In genomic region chr13:119741390-119742237, GRCm38 (mm10) we compare ENCODE assay signal across 8 mouse cellular contexts. TPM values are rescaled to one million over a fixed set of nuclear protein-coding genes. Genes with fewer than 3 reads are reported as not detected.
DNase-seq lines count a peak whose midpoint lies in the region; ATAC-seq and TF ChIP-seq lines count a peak whose summit lies in the region.

No protein-coding gene starts in this region.

- peaks cover 57% of the 10 kb centered on the region for H3K4me1 ChIP-seq in megakaryocyte, embryonic 14.5 days
- H3K4me1 ChIP-seq in liver, embryonic 13.5 days (replicated peaks), result peaks cover 7% of the 10 kb centered on the region
- H3K4me1 ChIP-seq in stomach, postnatal 0 days (replicated peaks; ENCODE audit: control insufficient read depth, insufficient read depth), result no peaks in the 10 kb centered on the region

- no peak overlapping the region for H3K27ac ChIP-seq in liver, embryonic 13.5 days
- H3K27ac ChIP-seq in stomach, postnatal 0 days (replicated peaks), result no peak overlapping the region

- H3K9ac ChIP-seq in liver, embryonic 13.5 days, result peak overlapping the region; percentile 43; the same call in 1 of the 2 replicates
- 0 out of 2 replicates have a peak overlapping the region, but pooled peaks have one; percentile 31 for H3K9ac ChIP-seq in stomach, postnatal 0 days (ENCODE audit: low read length)

- H3K4me2 ChIP-seq in liver, embryonic 13.5 days, result peak overlapping the region; percentile 54
- H3K4me2 ChIP-seq in stomach, postnatal 0 days (replicated peaks; ENCODE audit: low read depth), result peak overlapping the region; percentile 46

- no peak for ATAC-seq in megakaryocyte, adult 5-6 weeks (ENCODE audit: poor library complexity, severe bottlenecking)
- ATAC-seq in liver, embryonic 13.5 days (ENCODE audit: low read depth), result no peak
- ATAC-seq in stomach, postnatal 0 days (ENCODE audit: low FRiP score, low TSS enrichment), result no peak
- no peak for ATAC-seq in CD4-positive, CD25-positive, alpha-beta regulatory T cell, adult 4 months

- no peaks in the 10 kb centered on the region for H3K36me3 ChIP-seq in megakaryocyte, embryonic 14.5 days (replicated peaks; ENCODE audit: low read length)
- H3K36me3 ChIP-seq in liver, embryonic 13.5 days, result no peaks in the 10 kb centered on the region
- H3K36me3 ChIP-seq in stomach, postnatal 0 days (ENCODE audit: control insufficient read depth, insufficient read depth, low read length), result no peaks in the 10 kb centered on the region

- peak overlapping the region; percentile 73 for H3K4me3 ChIP-seq in megakaryocyte, embryonic 14.5 days (replicated peaks)
- H3K4me3 ChIP-seq in liver, embryonic 13.5 days (replicated peaks), result peak overlapping the region; percentile 28
- H3K4me3 ChIP-seq in stomach, postnatal 0 days (ENCODE audit: low read depth, low read length), result peak overlapping the region; percentile 22; the same call in 1 of the 2 replicates

- TF ChIP-seq EP300 in stomach, postnatal 0 days (optimal IDR thresholded peaks at IDR 0.05), result no peak

- WGBS in liver, embryonic 13.5 days (ENCODE audit: insufficient replicate concordance), result 22% methylated on average over 19 of the region's 19 CpGs
- 16% methylated on average over 19 of the region's 19 CpGs for WGBS in stomach, postnatal 0 days

- H3K9me3 ChIP-seq in megakaryocyte, embryonic 14.5 days, result no peaks in the 10 kb centered on the region
- no peaks in the 10 kb centered on the region for H3K9me3 ChIP-seq in liver, embryonic 13.5 days (replicated peaks)
- H3K9me3 ChIP-seq in stomach, postnatal 0 days (ENCODE audit: control insufficient read depth, low read length), result no peaks in the 10 kb centered on the region

- TF ChIP-seq CTCF in stomach, postnatal 0 days (IDR thresholded peaks at IDR 0.05; ENCODE audit: low read depth), result no peak

- peaks cover 3% of the 10 kb centered on the region for H3K27me3 ChIP-seq in megakaryocyte, embryonic 14.5 days (replicated peaks)
- no peaks in the 10 kb centered on the region for H3K27me3 ChIP-seq in liver, embryonic 13.5 days
- H3K27me3 ChIP-seq in stomach, postnatal 0 days (ENCODE audit: control insufficient read depth, insufficient read depth, low read length), result no peaks in the 10 kb centered on the region

- peak; percentile 20 for DNase-seq in adrenal gland, adult 2 months
- DNase-seq in adrenal gland, adult 18-20 months (ENCODE audit: low spot score in 2 of 2), result no peak
- DNase-seq in liver, embryonic 13.5 days, result no peak
- no peak for DNase-seq in stomach, postnatal 0 days (ENCODE audit: low spot score)
- no peak for DNase-seq in cerebellum, adult 8-10 months

RNA-seq across cellular contexts. Expression of gene Nim1k, which starts 14.1 kb away (rescaled TPM):
- total RNA-seq in adrenal gland, adult 2 months (2021), result 1 to 10 TPM; 1.8 to 2.4 TPM
- polyA plus RNA-seq in adrenal gland, adult 2 months (2012; rRNA removed), result 2.1 and 2.7 TPM in 2 replicates
- 1 to 10 TPM; 1.2 to 1.6 TPM for total RNA-seq in adrenal gland, adult 18-20 months (2021)
- polyA plus RNA-seq in megakaryocyte, embryonic 14.5 days (2012; ENCODE audit: insufficient read depth, low replicate concordance), result 0.23 TPM in 1 of 2 replicates, not detected in the other
- total RNA-seq in megakaryocyte, adult 5-6 weeks (2015), result 0.98 and 1.4 TPM in 2 replicates
- total RNA-seq in megakaryocyte, adult 5-6 weeks (2017), result 0.48 and 1.5 TPM in 2 replicates
- polyA plus RNA-seq in liver, embryonic 13.5 days (2015; fragmentation: Nextera tagmentation; extraction: Ambion mirVana), result 0.06 and 0.08 TPM in 2 replicates
- 0.53 TPM in 2 replicates for polyA plus RNA-seq in stomach, postnatal 0 days (2015; fragmentation: Nextera tagmentation; extraction: Ambion mirVana)
- 1 to 10 TPM in 1 of 2 experiments, under 1 TPM in 1; 0.75 to 1.1 TPM for polyA plus RNA-seq in CD4-positive, CD25-positive, alpha-beta regulatory T cell, adult 4 months (2017; shearing (Covaris generic))

RNA-seq across cellular contexts. Expression of gene Zfp131, which starts 49.1 kb away (rescaled TPM):
- 10 to 100 TPM; 30.3 to 39.3 TPM for total RNA-seq in adrenal gland, adult 2 months (2021)
- polyA plus RNA-seq in adrenal gland, adult 2 months (2012; rRNA removed), result 24.7 and 27.3 TPM in 2 replicates
- total RNA-seq in adrenal gland, adult 18-20 months (2021), result 10 to 100 TPM; 38.3 to 39.2 TPM
- polyA plus RNA-seq in megakaryocyte, embryonic 14.5 days (2012; ENCODE audit: insufficient read depth, low replicate concordance), result 9.9 and 24.6 TPM in 2 replicates
- 37.1 and 43.6 TPM in 2 replicates for total RNA-seq in megakaryocyte, adult 5-6 weeks (2015)
- 43.0 and 45.1 TPM in 2 replicates for total RNA-seq in megakaryocyte, adult 5-6 weeks (2017)
- polyA plus RNA-seq in liver, embryonic 13.5 days (2015; fragmentation: Nextera tagmentation; extraction: Ambion mirVana), result 17.3 and 19.8 TPM in 2 replicates
- 18.2 and 18.3 TPM in 2 replicates for polyA plus RNA-seq in stomach, postnatal 0 days (2015; fragmentation: Nextera tagmentation; extraction: Ambion mirVana)
- polyA plus RNA-seq in CD4-positive, CD25-positive, alpha-beta regulatory T cell, adult 4 months (2017; shearing (Covaris generic)), result 10 to 100 TPM; 26.1 to 29.2 TPM

RNA-seq across cellular contexts. Expression of gene Hmgcs1, which starts 51.4 kb away (rescaled TPM):
- 100 to 1,000 TPM; 155 to 624 TPM for total RNA-seq in adrenal gland, adult 2 months (2021)
- polyA plus RNA-seq in adrenal gland, adult 2 months (2012; rRNA removed), result 24.6 and 46.2 TPM in 2 replicates
- total RNA-seq in adrenal gland, adult 18-20 months (2021), result 100 to 1,000 TPM; 226 to 399 TPM
- polyA plus RNA-seq in megakaryocyte, embryonic 14.5 days (2012; ENCODE audit: insufficient read depth, low replicate concordance), result 5.2 and 20.7 TPM in 2 replicates
- total RNA-seq in megakaryocyte, adult 5-6 weeks (2015), result 27.6 and 29.7 TPM in 2 replicates
- 36.9 and 40.8 TPM in 2 replicates for total RNA-seq in megakaryocyte, adult 5-6 weeks (2017)
- 101 and 140 TPM in 2 replicates for polyA plus RNA-seq in liver, embryonic 13.5 days (2015; fragmentation: Nextera tagmentation; extraction: Ambion mirVana)
- 131 and 140 TPM in 2 replicates for polyA plus RNA-seq in stomach, postnatal 0 days (2015; fragmentation: Nextera tagmentation; extraction: Ambion mirVana)
- 10 to 100 TPM; 47.8 to 54.1 TPM for polyA plus RNA-seq in CD4-positive, CD25-positive, alpha-beta regulatory T cell, adult 4 months (2017; shearing (Covaris generic))

Comparison
In these comparisons a context has a peak if more than half of its experiments do, and no peak if none do; other contexts are left out.
1. H3K4me3 ChIP-seq: peak in every context shown above with its lines; median percentile 73 in megakaryocyte, embryonic 14.5 days; 28 in liver, embryonic 13.5 days; 22 in stomach, postnatal 0 days.